Mouse (Mus musculus): Measurements from ENCODE around the gene Tnrc6a.

The Tnrc6a gene

DNA sequence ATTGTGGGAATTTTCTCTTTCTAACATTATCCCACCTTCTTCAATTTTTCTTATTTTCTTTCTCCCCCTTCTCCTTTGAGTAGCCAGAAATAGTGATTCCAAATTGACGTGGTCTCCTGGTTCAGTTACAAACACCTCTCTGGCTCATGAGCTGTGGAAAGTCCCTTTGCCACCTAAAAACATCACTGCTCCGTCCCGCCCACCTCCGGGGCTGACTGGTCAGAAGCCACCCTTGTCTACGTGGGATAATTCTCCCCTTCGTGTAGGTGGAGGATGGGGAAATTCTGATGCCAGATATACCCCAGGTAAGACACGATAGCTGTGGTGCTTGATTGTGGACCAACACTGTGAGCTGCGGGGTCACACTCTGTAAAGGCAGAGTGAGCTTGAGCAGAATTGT, 66.1 kb downstream of the Tnrc6a start:
- no peak for DNase-seq (ENCODE audit: low read depth)

DNA sequence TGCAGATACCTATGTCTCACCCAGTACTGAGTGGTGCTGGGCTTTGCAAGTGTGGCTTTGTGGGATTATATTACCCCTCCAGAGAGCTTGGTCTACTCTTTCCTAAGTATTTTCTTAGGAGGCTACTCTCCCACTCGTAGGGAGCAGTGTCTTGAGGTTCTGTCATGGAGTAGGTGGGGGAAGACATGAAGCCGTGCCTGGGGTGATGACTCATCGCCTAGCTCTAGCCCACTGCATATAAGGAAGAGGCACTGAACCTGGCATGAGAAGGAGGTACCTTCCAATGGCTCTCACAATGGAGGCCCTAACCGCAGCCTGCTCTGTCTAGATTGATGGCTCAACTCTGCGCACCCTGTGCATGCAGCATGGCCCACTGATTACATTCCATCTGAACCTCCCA, 68.0 kb downstream of the Tnrc6a start:
- DNase-seq (ENCODE audit: low read depth): peak; percentile 48

DNA sequence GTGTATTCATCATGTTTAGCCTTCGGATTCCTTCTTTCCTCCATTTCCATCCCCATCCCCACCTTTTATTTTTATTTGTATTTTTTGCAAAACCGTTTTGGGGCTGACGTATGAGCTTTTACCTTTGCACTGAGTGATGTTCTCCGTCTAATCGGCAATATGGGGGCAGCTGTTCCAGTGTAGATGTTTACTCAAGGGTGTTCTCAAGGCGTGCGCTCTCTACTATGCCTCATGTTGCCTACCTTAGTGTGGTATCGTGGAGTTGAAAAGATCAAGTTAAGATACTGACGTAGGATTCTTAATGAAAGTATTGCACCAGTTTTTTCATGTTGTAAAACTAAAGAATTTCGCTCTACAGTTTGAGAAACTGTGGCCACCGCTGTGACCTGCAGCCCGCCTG, 69.5 kb downstream of the Tnrc6a start:
- DNase-seq (ENCODE audit: low read depth): no peak

DNA sequence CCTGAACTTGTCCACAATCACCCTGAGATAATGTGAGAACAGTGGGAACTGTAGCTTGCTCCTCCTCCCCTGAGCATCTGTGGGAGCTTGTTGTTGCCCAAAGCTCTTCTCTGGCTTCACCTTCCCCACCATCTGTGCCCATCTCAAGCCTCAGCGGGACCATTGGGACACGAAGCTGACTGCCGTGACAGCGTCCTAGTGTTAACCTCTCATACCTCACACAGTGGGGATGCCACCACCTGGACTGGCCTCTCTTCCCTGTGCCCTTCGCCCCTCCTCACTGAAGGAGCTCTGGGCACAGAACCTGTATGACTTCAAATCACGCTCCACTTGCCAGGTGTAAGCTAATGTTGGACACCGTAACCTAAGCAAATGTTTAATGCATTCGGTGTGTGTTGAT, 71.0 kb downstream of the Tnrc6a start:
- DNase-seq (ENCODE audit: low read depth): no peak

DNA sequence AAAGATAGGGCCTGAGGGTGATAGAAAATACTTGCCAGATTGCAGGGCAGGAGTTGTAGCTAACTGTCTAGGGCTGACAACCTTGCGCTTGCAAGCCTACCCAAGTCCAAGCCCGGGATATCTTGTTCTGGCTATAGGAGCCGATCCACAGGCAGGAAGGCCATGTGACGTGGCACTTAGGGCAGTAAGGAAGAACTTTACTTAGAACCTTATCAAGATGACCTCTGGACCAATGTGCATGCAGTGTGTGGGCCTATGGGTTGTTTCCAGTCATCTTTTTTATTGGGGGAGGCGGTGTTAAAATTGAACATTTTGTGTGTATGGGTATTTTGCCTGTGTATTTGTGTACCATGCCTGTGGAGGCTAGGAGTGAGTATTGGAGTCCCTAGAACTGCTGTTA, 72.7 kb downstream of the Tnrc6a start:
- no peak for DNase-seq (ENCODE audit: low read depth)

DNA sequence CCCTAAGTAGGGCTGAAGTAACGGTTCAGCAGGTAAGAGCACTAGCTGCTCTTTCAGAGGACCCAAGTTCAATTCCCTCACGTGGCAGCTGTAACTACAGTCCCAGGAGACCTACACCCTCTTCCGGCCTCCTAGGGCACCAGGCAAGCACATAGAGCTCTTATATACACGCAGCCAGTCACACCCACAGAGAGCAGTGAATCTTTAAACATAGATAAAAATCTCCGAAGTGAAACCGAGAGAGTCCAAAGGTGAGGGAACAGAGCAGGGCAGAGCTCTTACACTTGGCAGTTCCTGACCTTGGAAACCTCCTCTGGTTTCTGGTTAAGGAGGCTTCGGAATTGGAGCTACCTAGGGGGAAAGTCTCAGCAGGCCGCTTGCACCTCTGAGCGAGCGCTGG, 75.0 kb downstream of the Tnrc6a start:
- DNase-seq (ENCODE audit: low read depth): no peak

DNA sequence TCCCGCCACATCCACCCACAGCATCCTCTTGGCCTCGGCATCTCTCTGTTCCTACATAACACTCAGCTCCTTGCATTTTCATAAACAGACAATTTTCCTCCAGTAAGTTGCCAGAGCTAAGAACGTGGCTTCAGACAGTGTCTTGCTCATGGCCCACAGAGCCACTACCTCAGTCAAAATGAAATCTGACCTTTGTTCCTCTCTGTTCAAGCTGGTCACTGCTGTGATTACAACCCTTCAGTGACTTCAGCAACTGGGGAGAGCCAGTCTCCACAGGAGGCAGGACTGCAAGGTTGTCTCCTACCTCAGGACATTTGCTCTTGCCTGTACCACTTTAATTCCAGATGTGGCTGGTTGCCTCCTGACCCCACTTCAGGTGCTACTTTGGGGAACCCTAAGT, 75.5 kb downstream of the Tnrc6a start:
- DNase-seq (ENCODE audit: low read depth): no peak

DNA sequence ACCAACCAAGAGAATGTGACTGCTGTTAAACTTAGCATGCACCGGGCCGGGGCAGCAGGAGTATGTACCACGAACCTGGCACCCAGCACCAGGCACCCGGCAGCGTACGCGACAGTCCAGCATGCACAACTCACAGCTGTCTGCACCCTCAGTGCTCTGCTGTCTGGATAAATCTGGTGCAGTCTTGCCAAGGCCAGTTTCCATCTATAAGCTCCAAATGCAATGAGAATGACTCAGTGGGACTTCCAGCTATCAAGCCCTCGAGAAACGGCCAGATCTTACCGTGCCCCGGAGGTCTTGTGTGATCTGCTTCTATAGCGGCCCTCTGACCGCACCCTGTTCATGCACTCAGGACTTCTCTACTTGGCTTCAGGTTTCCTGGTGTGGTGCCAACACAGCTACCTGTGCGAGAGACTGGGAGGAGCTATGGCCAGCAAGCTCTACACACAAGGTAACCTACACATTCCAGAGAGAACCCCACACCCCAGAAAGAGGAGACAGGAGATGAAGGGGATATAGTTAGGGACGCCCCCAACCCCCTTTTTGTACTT, 76.0 kb downstream of the Tnrc6a start:
- DNase-seq (ENCODE audit: low read depth): no peak

DNA sequence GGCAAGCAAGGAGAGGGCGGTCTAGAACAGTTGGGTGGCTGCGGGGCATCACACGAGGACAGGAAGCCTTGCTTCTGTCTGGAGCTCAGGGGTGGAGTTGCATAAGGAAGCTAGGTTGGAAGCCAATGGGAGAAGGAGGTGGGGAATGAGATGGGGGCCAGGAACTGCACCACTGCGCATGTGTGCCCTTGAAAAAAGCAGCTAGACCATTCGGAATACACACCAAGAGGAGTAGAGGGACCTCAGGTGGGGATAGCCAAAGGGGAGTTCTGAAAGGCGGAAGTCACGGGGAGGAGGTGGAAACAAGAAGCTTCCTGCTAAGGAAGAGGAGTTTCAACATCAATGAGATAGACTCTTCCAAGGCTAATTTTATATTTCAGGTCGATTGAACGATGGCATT, 77.0 kb downstream of the Tnrc6a start:
- no peak for DNase-seq (ENCODE audit: low read depth)

DNA sequence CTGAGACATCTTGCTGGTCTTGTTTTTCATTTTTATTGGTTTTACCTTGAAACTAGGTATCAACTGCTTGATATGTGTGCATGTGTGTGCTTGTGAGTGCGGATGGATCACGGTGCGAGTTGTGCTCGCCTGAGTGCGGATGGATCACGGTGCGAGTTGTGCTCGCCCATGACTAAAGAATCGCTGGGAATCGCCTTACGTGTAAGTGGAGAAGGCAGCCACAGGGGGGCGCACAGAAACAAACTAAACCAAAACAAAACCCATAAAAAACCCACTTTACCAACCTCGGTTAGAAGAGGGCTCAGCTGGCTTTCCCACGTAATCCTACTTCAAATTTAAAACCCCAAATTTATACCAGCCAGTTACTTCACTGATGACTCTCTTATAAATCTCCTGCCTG, 81.6 kb downstream of the Tnrc6a start:
- DNase-seq (ENCODE audit: low read depth): peak; percentile 76

DNA sequence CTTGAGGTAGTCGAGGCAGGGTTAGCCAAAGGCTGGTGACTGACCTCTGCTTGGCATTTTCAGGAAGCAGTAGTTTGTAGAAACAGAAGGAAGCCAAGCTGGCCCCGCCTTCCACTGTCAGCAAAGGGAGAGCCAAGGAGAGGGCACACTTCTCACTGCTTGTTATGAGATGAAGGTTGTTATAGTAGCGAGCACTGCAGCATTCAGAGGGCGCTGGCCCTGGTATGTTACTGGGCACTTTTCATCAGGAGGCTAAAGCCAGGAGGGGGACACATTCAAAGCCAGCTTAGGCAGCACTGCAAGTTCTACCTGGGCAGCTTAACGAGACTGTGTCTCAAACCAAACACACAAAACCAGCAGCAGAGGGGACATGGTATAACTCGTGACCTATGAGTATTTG, 83.9 kb downstream of the Tnrc6a start:
- no peak for DNase-seq (ENCODE audit: low read depth)

DNA sequence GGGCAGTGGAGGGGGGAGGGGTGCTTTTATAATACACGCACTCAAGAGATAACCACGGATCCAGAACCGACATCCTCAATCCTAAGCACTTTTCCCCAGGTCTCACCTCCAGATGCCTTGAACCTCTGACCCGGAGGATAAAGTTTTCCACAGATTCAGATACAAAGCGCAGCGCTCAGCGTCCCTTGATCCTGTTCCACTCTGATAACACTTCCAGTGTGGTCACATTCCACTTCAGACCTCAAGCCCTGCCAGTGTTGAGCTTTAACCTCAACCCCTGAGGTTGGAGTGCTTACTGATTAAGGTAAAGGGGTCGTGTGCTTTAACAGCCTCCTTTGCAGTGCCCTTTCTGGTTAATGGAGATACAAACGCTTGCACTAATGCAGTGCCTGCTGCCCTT, 86.2 kb downstream of the Tnrc6a start:
- no peak for DNase-seq (ENCODE audit: low read depth)

DNA sequence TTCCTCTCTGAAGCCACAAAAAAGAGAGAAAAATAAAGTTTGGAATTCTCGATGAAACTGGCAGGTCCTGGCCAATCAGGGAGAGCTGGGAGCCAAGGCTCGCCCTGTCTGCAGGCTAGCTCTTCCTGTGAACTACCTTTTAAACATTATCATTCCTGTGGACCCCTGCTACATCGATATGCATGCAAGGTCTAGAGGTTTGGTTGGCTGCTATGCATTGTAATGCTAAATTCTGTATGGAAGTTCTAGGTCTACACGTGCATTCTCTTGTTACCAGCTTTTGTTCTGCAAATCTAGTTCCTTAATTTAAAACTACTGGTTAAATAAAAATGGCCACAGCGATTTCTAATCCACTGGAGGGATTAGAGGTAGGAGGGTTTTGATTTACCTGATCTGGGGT, 87.8 kb downstream of the Tnrc6a start:
- DNase-seq (ENCODE audit: low read depth): no peak

DNA sequence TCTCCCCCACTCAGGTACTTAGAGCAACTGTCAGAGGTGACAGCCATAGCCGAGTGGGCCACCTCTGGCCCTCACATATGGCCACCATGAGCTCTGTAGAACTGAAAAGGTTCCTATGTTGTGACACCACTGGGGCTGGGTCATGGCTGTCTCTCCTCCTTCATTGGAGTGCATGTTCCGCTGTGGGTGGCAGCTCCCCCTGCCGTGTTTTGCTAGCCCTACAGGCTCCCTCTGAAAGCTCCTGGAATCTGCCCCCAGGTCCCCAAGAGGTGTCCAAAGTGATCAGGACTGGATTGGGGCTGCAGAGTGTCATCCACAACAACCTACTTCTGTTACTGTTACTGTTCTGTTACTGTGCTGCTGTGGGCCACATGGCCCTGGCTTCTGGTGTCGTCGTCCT, 88.6 kb downstream of the Tnrc6a start:
- DNase-seq (ENCODE audit: low read depth): no peak

DNA sequence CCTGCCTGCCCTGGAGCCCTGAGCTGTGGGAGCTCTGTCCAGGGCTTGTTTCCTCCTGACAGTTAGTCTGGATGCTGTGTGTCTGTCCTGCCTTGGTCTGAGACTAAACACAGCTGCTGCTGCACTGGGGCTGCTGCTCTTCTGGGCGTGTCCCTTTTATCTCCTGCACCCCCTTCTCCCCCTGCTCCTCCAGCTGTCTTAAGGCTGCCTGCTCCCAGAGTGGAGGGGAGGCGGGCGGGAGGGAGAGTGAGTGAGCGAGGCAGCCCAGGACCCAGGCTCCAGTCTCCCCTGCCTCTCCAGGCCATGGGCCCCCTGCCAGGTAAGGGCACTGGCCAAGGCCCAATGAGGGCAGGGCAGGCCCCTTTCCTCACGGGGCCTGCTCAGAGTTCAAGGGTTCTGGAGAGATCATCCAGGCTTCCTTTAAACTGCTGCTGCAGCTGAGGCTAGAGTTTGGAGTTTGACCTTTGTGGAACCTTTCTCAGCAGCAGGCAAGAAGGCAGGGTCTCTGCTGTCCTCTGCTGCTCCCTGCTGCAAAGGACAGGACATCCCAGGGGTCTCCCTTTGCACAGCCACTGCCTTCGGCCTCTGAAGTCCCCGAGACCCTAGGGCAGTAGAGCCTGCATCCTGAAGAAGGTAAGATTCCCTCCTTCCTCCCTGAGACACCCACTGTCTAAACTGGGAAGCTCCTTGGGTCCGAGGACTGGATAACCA, 90.8 kb downstream of the Tnrc6a start, which contains the start of gene Slc5a11:
TSS of gene Slc5a11 (plus strand) at position 416 of the 711 bp plus-strand sequence.
- no peak for DNase-seq (ENCODE audit: low read depth)

DNA sequence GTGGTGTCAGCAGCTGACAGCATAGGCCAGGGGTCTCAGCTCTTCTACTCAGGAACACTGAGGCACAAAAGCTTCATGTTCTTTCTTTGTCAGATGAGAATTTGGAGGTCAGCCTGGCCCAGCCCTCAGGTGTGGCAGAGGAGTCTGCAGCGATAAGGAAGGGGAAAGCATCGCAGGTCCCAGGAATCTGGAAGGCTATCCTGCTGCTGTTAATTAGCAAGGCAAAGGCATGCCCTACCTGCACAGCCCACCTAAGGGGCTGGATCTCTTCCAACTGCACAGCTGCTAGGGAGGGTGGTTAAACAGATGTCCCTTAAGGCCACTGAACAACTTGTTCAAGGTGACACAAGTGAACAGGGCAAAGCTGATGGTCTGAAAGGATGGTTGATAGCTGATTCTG, 91.5 kb downstream of the Tnrc6a start:
- DNase-seq (ENCODE audit: low read depth): no peak

DNA sequence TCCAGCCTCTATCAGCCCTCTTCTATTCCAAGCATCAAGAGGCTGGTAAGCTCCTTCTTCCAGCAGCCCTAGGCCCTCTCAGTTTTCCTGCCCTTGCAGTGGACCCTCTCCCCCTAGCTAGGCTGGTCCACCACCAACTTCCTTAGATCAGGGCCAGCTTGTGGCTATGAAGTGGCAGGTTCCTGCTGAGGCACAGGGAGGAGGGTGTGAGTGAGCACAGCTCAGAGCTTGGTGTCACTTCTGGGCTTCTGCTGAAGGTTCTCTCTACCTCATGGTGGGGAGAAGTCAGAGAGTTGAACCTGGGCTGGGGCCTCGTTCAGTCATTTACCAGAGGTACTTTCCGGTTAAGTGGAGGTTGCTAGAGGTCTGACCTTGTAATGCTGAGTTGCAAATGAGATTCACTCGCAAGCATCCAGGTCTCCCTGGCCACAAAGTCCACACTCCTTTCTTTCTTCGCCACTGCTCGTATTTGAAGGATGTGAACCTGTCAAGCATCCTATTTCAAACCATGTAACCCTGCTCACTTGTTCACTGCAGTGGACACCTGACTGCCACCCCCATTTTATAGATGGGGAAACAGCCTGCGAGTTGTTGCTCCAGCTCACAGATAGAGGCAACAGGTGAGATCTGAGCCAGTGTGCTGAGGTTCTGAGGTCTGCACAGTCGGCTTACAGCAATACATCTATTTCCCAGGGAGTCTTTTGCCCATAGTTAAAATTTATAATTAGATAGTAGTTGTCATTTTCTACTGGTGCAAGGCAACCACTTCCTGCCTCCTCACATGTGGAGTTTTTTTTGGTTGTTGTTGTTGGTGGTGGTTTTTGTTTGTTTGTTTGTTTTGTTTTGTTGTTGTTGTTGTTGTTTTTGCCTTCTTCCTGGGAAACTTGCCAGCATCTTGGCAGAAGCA, 94.0 kb downstream of the Tnrc6a start:
- DNase-seq (ENCODE audit: low read depth): no peak

DNA sequence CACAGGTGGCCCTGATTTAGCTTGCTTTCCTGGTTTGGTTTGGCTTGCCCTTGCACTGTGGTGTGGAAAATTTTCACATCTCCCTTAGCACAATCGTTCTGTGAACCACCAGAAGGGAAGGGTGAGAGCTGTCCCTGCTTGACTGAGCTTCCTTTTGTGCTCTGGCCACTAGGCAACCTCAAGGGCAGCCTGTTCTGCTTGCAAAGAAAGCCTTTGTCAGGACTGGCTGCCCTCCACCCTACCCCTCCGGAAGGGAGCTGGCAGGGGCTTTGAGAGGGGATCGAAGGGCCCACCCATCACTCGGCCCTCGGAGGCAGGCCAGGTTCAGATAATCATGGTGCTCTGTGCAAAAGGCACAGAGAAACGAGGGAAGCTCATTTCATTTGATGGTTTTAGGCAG, 94.9 kb downstream of the Tnrc6a start:
- DNase-seq (ENCODE audit: low read depth): no peak

DNA sequence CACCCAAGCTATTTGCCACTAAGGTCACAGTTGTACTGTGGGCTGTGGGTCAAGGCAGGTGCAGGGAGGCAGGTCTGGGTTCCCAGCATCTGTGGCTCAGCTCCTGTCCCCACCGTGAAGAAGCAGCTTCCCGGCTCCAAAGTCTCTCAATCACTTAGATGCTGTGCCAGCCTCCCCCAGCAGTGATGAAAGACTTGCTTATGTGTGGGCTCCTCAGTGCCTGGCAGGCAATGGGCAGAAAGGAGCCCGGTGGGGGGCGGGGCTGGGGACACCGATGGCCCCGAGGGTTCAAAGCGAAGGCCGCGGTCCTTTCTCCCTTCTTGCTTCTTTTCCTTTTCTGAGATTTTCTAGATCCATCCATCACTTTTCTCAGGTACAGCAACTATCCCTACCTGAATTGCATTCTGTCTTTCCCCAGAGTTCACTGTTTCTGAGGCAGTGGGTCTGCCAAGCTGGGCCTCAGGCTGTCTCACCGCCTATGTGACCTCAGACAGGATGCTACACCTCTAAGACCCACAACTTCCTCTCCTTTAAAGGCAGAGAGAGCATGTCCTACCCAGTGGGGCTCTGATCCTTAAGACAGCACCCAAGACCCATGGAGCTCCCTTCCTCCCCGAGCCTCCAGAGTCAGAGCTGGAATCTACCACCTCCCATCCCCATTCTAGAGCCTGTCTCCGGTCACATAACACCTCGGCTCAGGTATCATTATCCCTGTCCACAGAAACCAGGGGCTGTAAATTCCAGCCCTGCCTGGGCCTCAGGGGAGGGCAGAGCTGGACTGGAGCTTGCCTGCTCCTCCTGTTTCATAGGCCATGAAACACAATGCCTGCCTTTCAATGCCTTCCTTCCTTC, 96.3 kb downstream of the Tnrc6a start:
- no peak for DNase-seq (ENCODE audit: low read depth)

DNA sequence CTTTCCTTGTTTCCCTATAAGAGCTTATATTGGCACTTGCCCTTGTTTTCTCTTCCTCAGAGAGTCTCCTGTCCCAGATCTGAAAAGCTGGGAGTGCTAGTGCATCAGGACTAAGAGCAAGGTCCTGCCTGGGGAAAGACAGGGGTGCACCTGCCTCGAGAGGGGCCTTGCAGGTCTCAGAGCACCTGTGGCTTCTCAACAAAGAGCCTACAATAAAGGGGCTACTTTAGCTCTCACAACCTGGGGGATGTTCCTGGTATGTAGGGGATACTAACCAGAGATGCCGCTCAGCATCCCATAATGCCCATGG, 96.9 kb downstream of the Tnrc6a start:
- DNase-seq (ENCODE audit: low read depth): no peak

DNA sequence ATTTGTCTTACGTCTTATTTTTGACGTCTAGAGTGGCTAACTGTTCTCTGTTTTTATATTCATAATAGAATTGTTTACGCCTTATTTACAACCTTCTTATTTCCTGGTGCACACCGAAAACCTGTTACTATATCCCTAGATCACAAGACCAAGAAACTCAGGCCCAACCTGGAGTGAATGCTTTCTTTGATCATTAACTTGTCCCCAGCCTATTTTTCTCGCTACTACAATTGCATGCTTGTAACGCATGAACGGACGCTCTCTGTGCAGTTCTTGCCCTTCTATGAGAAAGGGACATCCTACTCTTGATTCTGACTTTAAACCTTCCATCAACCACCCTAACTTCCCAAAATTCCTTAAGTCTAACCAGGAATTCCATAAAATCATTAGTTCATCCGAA, 100.4 kb downstream of the Tnrc6a start:
- no peak for DNase-seq (ENCODE audit: low read depth)

DNA sequence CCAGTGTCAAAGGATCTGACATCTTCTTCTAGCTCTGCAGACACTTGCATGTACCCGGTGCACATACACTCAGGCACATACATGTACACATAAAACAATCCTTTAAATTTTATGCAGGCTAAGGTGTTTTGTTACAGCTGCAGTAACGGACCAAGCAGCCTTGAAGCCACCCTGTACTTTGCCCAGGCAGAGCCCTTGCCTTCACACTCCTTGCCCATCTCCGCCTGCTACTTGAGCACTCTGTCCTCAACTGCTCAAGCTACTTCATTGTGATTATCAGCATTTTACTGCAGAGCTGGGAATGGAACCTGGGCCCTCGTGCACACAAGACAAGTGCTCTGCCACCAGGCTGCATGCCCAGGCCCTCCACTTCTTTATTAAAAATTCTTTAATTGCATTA, 101.5 kb downstream of the Tnrc6a start:
- no peak for DNase-seq (ENCODE audit: low read depth)

All from 416B (cell line).